In genomic region chr12:100764329-100765018, GRCm38 (mm10) we compare ENCODE assay signal across 15 mouse cellular contexts. TPM values are rescaled to one million over a fixed set of nuclear protein-coding genes. Genes with fewer than 3 reads are reported as not detected.
DNase-seq lines count a peak whose midpoint lies in the region; ATAC-seq and TF ChIP-seq lines count a peak whose summit lies in the region.
"Had no signal": no experiment of that assay in that cellular context is flagged by ENCODE, and none has a peak within 500 bp of the region (broad histone marks: within the 10 kb centered on the region; RNA-seq: fewer than 3 reads in every experiment).

No protein-coding gene starts in this region.

- H3K4me3 ChIP-seq in forebrain, embryonic 13.5 days = no peak overlapping the region
- H3K4me3 ChIP-seq in forebrain, embryonic 16.5 days (replicated peaks; ENCODE audit: low read length) = no peak overlapping the region
- H3K4me3 ChIP-seq in left cerebral cortex, adult 2 months = no peak overlapping the region
- H3K4me3 ChIP-seq: limb, embryonic 13.5 days had no signal

- H3K27me3 ChIP-seq in forebrain, embryonic 13.5 days = no peaks in the 10 kb centered on the region
- H3K27me3 ChIP-seq in forebrain, embryonic 16.5 days (replicated peaks; ENCODE audit: control insufficient read depth, insufficient read depth, low read length) = no peaks in the 10 kb centered on the region
- H3K27me3 ChIP-seq: limb, embryonic 13.5 days had no signal

- H3K4me1 ChIP-seq in forebrain, embryonic 13.5 days = peaks cover 11% of the 10 kb centered on the region
- peaks cover 13% of the 10 kb centered on the region for H3K4me1 ChIP-seq in forebrain, embryonic 16.5 days (replicated peaks; ENCODE audit: control insufficient read depth, insufficient read depth, low read length)
- H3K4me1 ChIP-seq: limb, embryonic 13.5 days had no signal

- no peak for ATAC-seq in forebrain, embryonic 13.5 days
- ATAC-seq in forebrain, embryonic 16.5 days = no peak
- ATAC-seq: hindbrain, postnatal 0 days had no signal

- WGBS in forebrain, embryonic 13.5 days = 76% methylated on average over 13 of the region's 13 CpGs
- 73% methylated on average over 13 of the region's 13 CpGs for WGBS in forebrain, embryonic 16.5 days

- no peak for DNase-seq in left cerebral cortex, adult 2 months (ENCODE audit: extremely low spot score in 1 of 2, low spot score in 2 of 2)
- no peak for DNase-seq in left cerebral cortex, adult 11 months (ENCODE audit: low spot score)
- DNase-seq in thymus, postnatal 25 days = peak; percentile 28
- DNase-seq in thymus, adult 18-20 months = no peak
- DNase-seq in thymus, postnatal 4 days = peak; percentile 47
- no peak for DNase-seq in cerebellum, adult 11-12 months
- DNase-seq: cerebellum, adult 18-20 months; gastrocnemius, postnatal 36 days; kidney, postnatal 36 days; lung, adult 2 months; right cerebral cortex, postnatal 4 days had no signal

- intact Hi-C loops in left cerebral cortex, adult 2 months (cut with DNase I) = loop anchor here (5.0 kb wide), 1 partner anchor 37 kb away; the partner anchor contains the start of gene Rps6ka5

- H3K9ac ChIP-seq in forebrain, embryonic 13.5 days = no peak overlapping the region
- H3K9ac ChIP-seq in forebrain, embryonic 16.5 days (replicated peaks; ENCODE audit: low read depth, low read length) = no peak overlapping the region
- H3K9ac ChIP-seq: limb, embryonic 13.5 days had no signal

- TF ChIP-seq CTCF in left cerebral cortex, adult 2 months (IDR thresholded peaks at IDR 0.05) = no peak

- H3K36me3 ChIP-seq in forebrain, embryonic 13.5 days (ENCODE audit: poor library complexity, severe bottlenecking) = no peaks in the 10 kb centered on the region
- no peaks in the 10 kb centered on the region for H3K36me3 ChIP-seq in forebrain, embryonic 16.5 days (ENCODE audit: control insufficient read depth, insufficient read depth)
- H3K36me3 ChIP-seq: limb, embryonic 13.5 days had no signal

- no peaks in the 10 kb centered on the region for H3K9me3 ChIP-seq in forebrain, embryonic 13.5 days (replicated peaks)
- H3K9me3 ChIP-seq in forebrain, embryonic 16.5 days (ENCODE audit: control insufficient read depth, low read length) = no peaks in the 10 kb centered on the region
- H3K9me3 ChIP-seq: limb, embryonic 13.5 days had no signal

- 0 out of 2 replicates have a peak overlapping the region, but pooled peaks have one; percentile 8 for H3K27ac ChIP-seq in forebrain, embryonic 13.5 days
- H3K27ac ChIP-seq in forebrain, embryonic 16.5 days (ENCODE audit: low read length) = no peak overlapping the region; the same call in 1 of the 2 replicates
- H3K27ac ChIP-seq in left cerebral cortex, adult 2 months = peak overlapping the region; percentile 50; the same call in 1 of the 2 replicates
- H3K27ac ChIP-seq: hindbrain, postnatal 0 days; limb, embryonic 13.5 days had no signal

- H3K4me2 ChIP-seq in forebrain, embryonic 13.5 days = no peak overlapping the region
- H3K4me2 ChIP-seq in forebrain, embryonic 16.5 days (ENCODE audit: low read length) = no peak overlapping the region
- H3K4me2 ChIP-seq: limb, embryonic 13.5 days had no signal

RNA-seq across cellular contexts. Expression of gene Dglucy, which starts 14.4 kb away (rescaled TPM):
- polyA plus RNA-seq in forebrain, embryonic 13.5 days (2015; fragmentation: Nextera tagmentation; extraction: Ambion mirVana) = 1.9 and 2.0 TPM in 2 replicates
- 3.0 and 3.3 TPM in 2 replicates for polyA plus RNA-seq in forebrain, embryonic 16.5 days (2015; fragmentation: Nextera tagmentation; extraction: Ambion mirVana)
- total RNA-seq in left cerebral cortex, adult 2 months (2021) = 10 to 100 TPM in 1 of 2 experiments, 1 to 10 TPM in 1; 9.4 to 10.2 TPM

RNA-seq across cellular contexts. Expression of gene Rps6ka5, which starts 37.7 kb away (rescaled TPM):
- polyA plus RNA-seq in forebrain, embryonic 13.5 days (2015; fragmentation: Nextera tagmentation; extraction: Ambion mirVana) = 7.3 and 8.5 TPM in 2 replicates
- 14.4 and 18.2 TPM in 2 replicates for polyA plus RNA-seq in forebrain, embryonic 16.5 days (2015; fragmentation: Nextera tagmentation; extraction: Ambion mirVana)
- 10 to 100 TPM; 21.4 to 23.1 TPM for total RNA-seq in left cerebral cortex, adult 2 months (2021)

Comparison
In these comparisons a context has a peak if more than half of its experiments do, and no peak if none do; other contexts are left out.
1. DNase-seq: peak in thymus, postnatal 25 days (single experiment) and thymus, postnatal 4 days (single experiment); none in left cerebral cortex, adult 2 months (0 of 2), left cerebral cortex, adult 11 months (single experiment), thymus, adult 18-20 months (0 of 2) and cerebellum, adult 11-12 months (single experiment).